Mouse (Mus musculus) lung, adult 2 months (tissue): ENCODE data around the gene Sfr1.

ENCODE experiments used
- CTCF ChIP-seq: fragments of 200-500 bp; IDR thresholded peaks from 2 replicates; pipeline ENCODE4 v1.5.1; 2011; ENCODE audit warnings: mild to moderate bottlenecking, low read length, control low read depth; ENCODE audit not compliant: insufficient read depth
- POLR2A ChIP-seq: fragments of 200-500 bp; IDR thresholded peaks from 2 replicates; pipeline ENCODE4 v1.6.1; 2011; ENCODE audit warnings: low read depth, mild to moderate bottlenecking, control low read depth, low read length, borderline replicate concordance; ENCODE audit errors: extremely low read depth

- TF ChIP-seq POLR2A: no peak
- TF ChIP-seq CTCF: no peak
These were observed 22.4 kb downstream of the Sfr1 start for GRCm38 (mm10) chr19:47753921-47754320.
